Mouse (Mus musculus) embryonic facial prominence, embryonic 10.5 days (tissue): ENCODE data around the gene Sptssa. TPM values are rescaled to one million over a fixed set of nuclear protein-coding genes. Genes with fewer than 3 reads are reported as not detected.

Experiments
- DNase-seq: peaks from one replicate; pipeline ENCODE4 v3.0.0-alpha.2; 2017; ENCODE audit warnings: low spot score
- H3K27ac ChIP-seq: fragments of 300-500 bp; sonication (generic); replicated peaks from 2 replicates; pipeline ENCODE4 v1.5.1; 2016; ENCODE audit warnings: mild to moderate bottlenecking
- H3K27me3 ChIP-seq: fragments of 300-500 bp; sonication (generic); replicated peaks from 2 replicates; pipeline ENCODE4 v1.6.1; 2016; ENCODE audit warnings: low read depth, mild to moderate bottlenecking; ENCODE audit not compliant: poor library complexity, severe bottlenecking
- H3K36me3 ChIP-seq: fragments of 300-500 bp; sonication (generic); replicated peaks from 2 replicates; pipeline ENCODE4 v1.6.1; 2016; ENCODE audit warnings: mild to moderate bottlenecking, moderate library complexity
- H3K4me1 ChIP-seq: fragments of 300-500 bp; sonication (generic); 2 replicates; pipeline ENCODE4 v1.6.1; 2016
- H3K4me3 ChIP-seq: fragments of 300-500 bp; sonication (generic); 2 replicates; pipeline ENCODE4 v1.5.1; 2016; ENCODE audit warnings: mild to moderate bottlenecking, moderate library complexity
- H3K9me3 ChIP-seq: fragments of 300-500 bp; sonication (generic); 2 replicates; pipeline ENCODE4 v1.6.1; 2016; ENCODE audit warnings: mild to moderate bottlenecking
- WGBS: fragments of 180-500 bp; shearing (Covaris S2); methylation state at CpG from one replicate; pipeline ENCODE4 v1.1.7; 2016; 5-methylcytosine and 5-hydroxymethylcytosine counted together
- polyA plus RNA-seq: library from polyadenylated mRNA; unstranded; fragments of >200 nt; fragmentation: Nextera tagmentation; extraction: Ambion mirVana; gene quantifications from 2 replicates; pipeline ENCODE4 v1.2.1, GENCODE M21; 2016

Gene Sptssa
- 148 and 155 TPM in 2 replicates for polyA plus RNA-seq

- WGBS = 9% methylated on average over 53 of the region's 53 CpGs
- Histone ChIP-seq H3K9me3 (no peaks in the 10 kb centered on the region), H3K4me3 (peak within 1 kb of the TSS; percentile 74), H3K36me3 (0 out of 2 replicates have a peak, but pooled peaks cover 3% of the 10 kb centered on the region), H3K27ac (peak within 1 kb of the TSS; percentile 95), H3K4me1 (peaks cover 33% of the 10 kb centered on the region), H3K27me3 (no peaks in the 10 kb centered on the region)
- DNase-seq = peak; percentile 99
Observed at GRCm38 (mm10) chr12:54656396-54657171, at the start of gene Sptssa. TSS of gene Sptssa (minus strand) at chr12:54656573.

GRCm38 (mm10) chr12:54699394-54699793, 43.0 kb upstream of the Sptssa start:
- Histone ChIP-seq H3K4me1 (peaks cover 4% of the 10 kb centered on the region), H3K9me3 (no peaks in the 10 kb centered on the region), H3K4me3 (no peak overlapping the region), H3K27ac (no peak overlapping the region), H3K27me3 (no peaks in the 10 kb centered on the region), H3K36me3 (no peaks in the 10 kb centered on the region)
- 81% methylated on average over 7 of the region's 7 CpGs for WGBS
- no peak for DNase-seq

GRCm38 (mm10) chr12:54697791-54698250, 41.4 kb upstream of the Sptssa start:
- no peaks in the 10 kb centered on the region; the same call in 1 of the 2 replicates for H3K36me3 ChIP-seq
- no peaks in the 10 kb centered on the region for H3K27me3 ChIP-seq
- peaks cover 4% of the 10 kb centered on the region for H3K4me1 ChIP-seq
- no peaks in the 10 kb centered on the region for H3K9me3 ChIP-seq
- no peak for DNase-seq
- no peak overlapping the region for H3K4me3 ChIP-seq
- no peak overlapping the region for H3K27ac ChIP-seq
- WGBS = 62% methylated on average over 6 of the region's 6 CpGs

- Histone ChIP-seq H3K9me3 (no peaks in the 10 kb centered on the region), H3K36me3 (peaks cover 7% of the 10 kb centered on the region), H3K4me1 (peaks cover 4% of the 10 kb centered on the region), H3K27ac (no peak overlapping the region), H3K4me3 (no peak overlapping the region), H3K27me3 (no peaks in the 10 kb centered on the region)
- DNase-seq = peak; percentile 21
- WGBS = 11% methylated on average over 7 of the region's 7 CpGs
Observed at GRCm38 (mm10) chr12:54697003-54697597, 40.7 kb upstream of the Sptssa start.

- WGBS = under 1% methylated on average over 32 of the region's 32 CpGs
- Histone ChIP-seq H3K4me3 (peak overlapping the region; percentile 86), H3K4me1 (peaks cover 4% of the 10 kb centered on the region), H3K9me3 (no peaks in the 10 kb centered on the region), H3K27ac (peak overlapping the region; percentile 95), H3K27me3 (no peaks in the 10 kb centered on the region), H3K36me3 (peaks cover 14% of the 10 kb centered on the region)
- peak; percentile 95 for DNase-seq
Observed at GRCm38 (mm10) chr12:54696242-54697002, 40.0 kb upstream of the Sptssa start.

- Histone ChIP-seq H3K4me3 (peak within 1 kb of the TSS; percentile 86), H3K4me1 (peaks cover 4% of the 10 kb centered on the region), H3K27ac (peak within 1 kb of the TSS; percentile 95), H3K27me3 (no peaks in the 10 kb centered on the region), H3K9me3 (no peaks in the 10 kb centered on the region), H3K36me3 (peaks cover 21% of the 10 kb centered on the region)
- DNase-seq = peak; percentile 95
- WGBS = under 1% methylated on average over 57 of the region's 57 CpGs
Observed at GRCm38 (mm10) chr12:54695511-54696241, 39.3 kb upstream of the Sptssa start, which contains the start of gene Eapp. TSS of gene Eapp (minus strand) at chr12:54695897.

- no peak for DNase-seq
Observed at GRCm38 (mm10) chr12:54694847-54695510, 38.6 kb upstream of the Sptssa start.

GRCm38 (mm10) chr12:54689082-54689481, 32.7 kb upstream of the Sptssa start:
- Histone ChIP-seq H3K36me3 (peaks cover 85% of the 10 kb centered on the region), H3K9me3 (no peaks in the 10 kb centered on the region), H3K27ac (no peak overlapping the region), H3K4me3 (no peak overlapping the region), H3K27me3 (no peaks in the 10 kb centered on the region), H3K4me1 (no peaks in the 10 kb centered on the region)
- no peak for DNase-seq
- 96% methylated on average over 5 of the region's 5 CpGs for WGBS

More at GRCm38 (mm10) chr12:54694847-54695510, 38.6 kb upstream of the Sptssa start:
- Histone ChIP-seq H3K9me3 (no peaks in the 10 kb centered on the region), H3K27ac (peak overlapping the region; percentile 95), H3K36me3 (peaks cover 28% of the 10 kb centered on the region), H3K27me3 (no peaks in the 10 kb centered on the region), H3K4me3 (peak overlapping the region; percentile 86), H3K4me1 (peaks cover 4% of the 10 kb centered on the region)
- WGBS = 43% methylated on average over 12 of the region's 12 CpGs

- DNase-seq = no peak
- Histone ChIP-seq H3K27me3 (no peaks in the 10 kb centered on the region), H3K36me3 (peaks cover 57% of the 10 kb centered on the region), H3K27ac (no peak overlapping the region), H3K4me1 (no peaks in the 10 kb centered on the region), H3K9me3 (no peaks in the 10 kb centered on the region), H3K4me3 (no peak overlapping the region)
- WGBS = 30% methylated on average over 1 of the region's 1 CpGs
Observed at GRCm38 (mm10) chr12:54683182-54683581, 26.8 kb upstream of the Sptssa start.

- H3K4me3 ChIP-seq = no peak overlapping the region
- DNase-seq = no peak
- H3K4me1 ChIP-seq = no peaks in the 10 kb centered on the region
- H3K27me3 ChIP-seq = no peaks in the 10 kb centered on the region
- peaks cover 72% of the 10 kb centered on the region for H3K36me3 ChIP-seq
- WGBS = 96% methylated on average over 9 of the region's 9 CpGs
- no peak overlapping the region for H3K27ac ChIP-seq
- no peaks in the 10 kb centered on the region for H3K9me3 ChIP-seq
Observed at GRCm38 (mm10) chr12:54676709-54677108, 20.3 kb upstream of the Sptssa start.

GRCm38 (mm10) chr12:54675396-54675795, 19.0 kb upstream of the Sptssa start:
- H3K9me3 ChIP-seq = no peaks in the 10 kb centered on the region
- H3K27ac ChIP-seq = no peak overlapping the region
- H3K36me3 ChIP-seq = peaks cover 80% of the 10 kb centered on the region
- H3K4me1 ChIP-seq = no peaks in the 10 kb centered on the region
- H3K27me3 ChIP-seq = no peaks in the 10 kb centered on the region
- DNase-seq = no peak
- H3K4me3 ChIP-seq = no peak overlapping the region
- WGBS = 95% methylated on average over 4 of the region's 4 CpGs
